Mouse (Mus musculus): ENCODE measurements around the gene 9130213A22Rik.

DNA sequence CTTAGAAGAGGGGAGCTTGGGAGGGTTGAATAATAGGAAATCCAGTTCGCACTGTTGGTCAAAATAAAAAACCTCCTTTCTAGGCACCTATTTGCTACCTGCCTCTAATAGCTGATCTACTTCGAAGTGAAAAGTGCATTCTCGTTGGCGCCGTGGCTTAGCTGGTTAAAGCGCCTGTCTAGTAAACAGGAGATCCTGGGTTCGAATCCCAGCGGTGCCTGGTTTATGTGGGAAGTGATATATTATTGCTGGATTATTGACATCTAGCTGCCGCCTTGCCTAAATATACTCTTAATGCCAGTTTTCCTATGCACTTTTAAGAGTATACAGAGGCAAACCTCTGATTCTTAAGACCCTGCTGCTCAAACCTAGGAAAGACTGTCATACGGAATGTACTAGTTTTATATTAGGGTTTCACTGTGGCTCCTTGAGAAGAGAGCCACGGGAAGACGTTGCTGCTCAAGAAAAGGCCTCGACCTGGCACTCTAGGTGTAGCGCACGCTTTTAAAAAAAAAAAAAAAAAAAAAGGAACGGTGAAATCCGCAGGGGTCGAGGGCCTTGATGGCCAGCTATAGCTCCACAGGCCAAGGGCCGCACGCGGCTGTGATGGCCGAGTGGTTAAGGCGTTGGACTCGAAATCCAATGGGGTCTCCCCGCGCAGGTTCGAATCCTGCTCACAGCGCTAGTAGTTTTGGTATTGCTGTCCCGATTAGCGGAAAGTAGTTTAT is 11.9 kb downstream of the 9130213A22Rik start:
- TF ChIP-seq CTCF (IDR thresholded peaks at IDR 0.05; ENCODE audit: low read depth, low read length) (no peak), GATA1 (IDR thresholded peaks at IDR 0.05; ENCODE audit: borderline replicate concordance, low read length) (no peak), GATA2 (IDR thresholded peaks at IDR 0.05; ENCODE audit: borderline replicate concordance, low read depth, low read length) (no peak)
